Mouse (Mus musculus) common myeloid progenitor, adult 5-6 weeks (primary cell): Measurements from ENCODE around the gene Spaar. TPM values are rescaled to one million over a fixed set of nuclear protein-coding genes. Genes with fewer than 3 reads are reported as not detected.

ENCODE experiments used
- ATAC-seq: replicated peaks from 2 replicates; pipeline ENCODE4 v1.8.0; 2016; ENCODE audit warnings: low read depth, mild to moderate bottlenecking, moderate TSS enrichment, inconsistent platforms; ENCODE audit not compliant: poor library complexity, severe bottlenecking
- total RNA-seq: library from RNA; stranded (forward); fragments of 200-1000, 187-1606 nt; gene quantifications from 2 replicates; pipeline ENCODE4 v1.2.3, GENCODE M21; 2017

Gene Spaar
- not detected in 2 replicates for total RNA-seq

- peak; percentile 64; the same call in 1 of the 2 replicates for ATAC-seq
Measured at GRCm38 (mm10) chr4:43729794-43730550, at the start of gene Spaar. TSS of gene Spaar (plus strand) at chr4:43730034.

DNA sequence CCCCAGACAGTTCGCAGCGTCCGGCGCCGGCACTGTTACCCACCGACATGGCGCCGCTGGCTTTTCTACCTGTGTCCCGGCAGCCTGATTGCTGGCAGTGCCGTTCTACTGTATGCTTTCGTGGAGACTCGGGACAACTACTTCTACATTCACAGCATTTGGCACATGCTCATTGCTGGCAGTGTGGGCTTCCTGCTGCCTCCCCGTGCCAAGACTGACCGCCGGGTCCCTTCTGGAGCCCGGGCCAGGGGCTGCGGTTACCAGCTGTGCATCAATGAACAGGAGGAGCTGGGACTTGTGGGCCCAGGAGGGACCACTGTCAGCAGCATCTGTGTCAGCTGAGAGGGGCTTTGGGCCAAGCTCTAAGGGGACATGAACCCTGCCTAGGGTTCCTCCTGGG is 39.8 kb upstream of the Spaar start:
- ATAC-seq: no peak

DNA sequence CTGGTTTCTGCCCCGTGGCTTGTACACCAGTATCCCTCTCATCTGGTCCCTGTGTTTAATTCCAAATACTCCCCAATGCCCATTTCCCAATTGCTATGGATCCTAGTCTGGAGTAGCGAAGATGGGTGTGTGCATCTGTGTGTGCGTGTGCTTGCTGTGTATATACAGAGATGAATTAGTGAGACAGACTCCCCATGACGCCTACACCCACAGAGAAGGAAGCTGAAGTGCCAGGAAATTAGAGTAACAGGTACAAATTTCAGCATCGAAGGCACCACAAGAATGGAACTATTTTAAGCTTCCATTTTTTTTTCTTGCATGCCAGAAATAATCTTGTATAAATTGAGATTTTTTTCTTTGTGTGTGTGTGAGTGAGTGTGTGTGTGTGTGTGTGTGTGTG is 38.8 kb upstream of the Spaar start:
- no peak for ATAC-seq

DNA sequence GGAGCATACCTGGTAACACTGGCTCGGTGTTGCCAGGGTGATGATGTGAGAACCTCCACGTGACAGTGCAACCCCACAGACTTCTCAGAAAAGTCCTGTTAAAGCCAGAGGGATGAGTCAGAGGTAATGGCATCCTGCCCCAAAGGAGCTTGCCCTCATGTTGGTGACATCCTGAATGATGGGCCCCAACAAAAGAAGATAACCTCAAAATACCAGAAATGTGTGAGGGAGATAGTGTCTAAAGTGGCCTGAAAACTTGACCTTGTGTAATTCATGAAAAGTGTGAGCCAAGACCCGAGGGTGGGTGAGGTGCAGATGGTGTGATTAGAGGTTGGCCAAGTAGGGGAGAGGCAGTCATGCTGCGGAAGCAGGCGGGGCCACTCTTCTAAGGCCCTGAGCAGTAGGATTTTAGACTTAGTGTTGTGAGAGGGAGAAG is 36.0 kb upstream of the Spaar start:
- peak; percentile 76 for ATAC-seq

- peak; percentile 33 for ATAC-seq
Measured at GRCm38 (mm10) chr4:43694439-43695248, 35.2 kb upstream of the Spaar start.

- ATAC-seq: no peak
Measured at GRCm38 (mm10) chr4:43695249-43695671, 34.6 kb upstream of the Spaar start.

DNA sequence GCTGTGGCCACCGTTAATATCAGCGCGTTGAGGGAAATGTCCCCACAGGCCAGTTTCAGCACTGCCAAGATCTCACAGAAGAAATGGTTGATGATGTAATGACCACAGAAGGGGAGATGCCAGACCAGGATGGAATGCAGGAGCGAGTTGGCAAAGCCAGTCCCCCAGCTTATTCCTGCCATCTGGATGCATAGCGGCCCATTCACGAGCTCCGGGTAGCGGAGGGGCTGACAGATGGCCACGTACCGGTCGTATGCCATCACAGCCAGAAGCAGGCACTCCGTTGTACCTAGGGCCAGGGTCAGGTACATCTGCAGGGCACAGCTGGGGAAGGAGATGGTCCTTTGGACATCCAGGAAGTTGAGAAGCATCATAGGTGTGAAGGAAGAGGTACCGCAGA is 33.3 kb upstream of the Spaar start:
- no peak for ATAC-seq

DNA sequence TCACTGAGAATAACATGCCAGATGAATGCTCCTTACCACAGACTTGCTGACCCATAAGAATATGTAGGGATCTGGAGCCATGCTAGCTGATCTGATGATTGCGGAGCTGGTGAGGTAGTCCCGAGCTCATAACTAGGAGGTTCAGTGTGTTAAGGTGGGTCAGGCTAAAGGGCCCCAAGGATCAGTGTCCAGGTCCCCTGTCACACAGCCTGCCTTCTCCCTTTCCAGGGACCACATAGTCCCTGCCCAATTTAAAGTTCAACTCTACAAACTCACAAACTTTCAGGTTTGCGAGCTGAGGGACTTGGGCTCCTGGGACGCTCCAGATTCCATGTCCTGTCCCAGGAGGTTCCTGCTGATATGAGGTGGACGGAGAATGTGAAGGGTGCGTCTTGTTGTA is 29.1 kb upstream of the Spaar start, which contains the start of gene Olfr70:
Olfr70 (minus strand) TSS at position 101 of the 400 bp plus-strand sequence.
- ATAC-seq: no peak

DNA sequence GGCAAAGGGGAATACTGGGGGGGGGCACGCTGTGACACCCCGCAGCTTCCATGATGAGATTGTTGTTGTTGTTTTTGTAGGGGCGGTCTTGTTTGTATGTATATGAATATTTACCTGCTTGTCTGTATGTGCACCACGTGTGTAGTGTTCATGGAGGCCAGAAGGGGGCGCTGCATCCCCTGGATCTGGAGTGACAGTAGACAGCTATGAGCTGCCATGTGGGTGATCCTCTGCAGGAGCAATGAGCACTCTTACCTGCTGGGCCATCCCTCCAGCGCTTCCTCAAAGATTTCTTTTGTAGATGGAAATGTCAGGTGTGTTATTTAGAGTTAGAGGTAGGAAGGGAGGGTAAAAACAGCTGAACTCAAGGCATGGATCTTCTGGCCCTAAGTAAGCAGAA is 26.4 kb upstream of the Spaar start:
- no peak for ATAC-seq

GRCm38 (mm10) chr4:43703851-43704250 is 26.0 kb upstream of the Spaar start:
- no peak for ATAC-seq

GRCm38 (mm10) chr4:43705991-43706390 is 23.8 kb upstream of the Spaar start:
- ATAC-seq: no peak

- 0 out of 2 replicates have a peak, but pooled peaks have one; percentile 36 for ATAC-seq
Measured at GRCm38 (mm10) chr4:43709869-43710268, 20.0 kb upstream of the Spaar start, which contains the start of gene Olfr71. TSS of gene Olfr71 (minus strand) at chr4:43710255.

DNA sequence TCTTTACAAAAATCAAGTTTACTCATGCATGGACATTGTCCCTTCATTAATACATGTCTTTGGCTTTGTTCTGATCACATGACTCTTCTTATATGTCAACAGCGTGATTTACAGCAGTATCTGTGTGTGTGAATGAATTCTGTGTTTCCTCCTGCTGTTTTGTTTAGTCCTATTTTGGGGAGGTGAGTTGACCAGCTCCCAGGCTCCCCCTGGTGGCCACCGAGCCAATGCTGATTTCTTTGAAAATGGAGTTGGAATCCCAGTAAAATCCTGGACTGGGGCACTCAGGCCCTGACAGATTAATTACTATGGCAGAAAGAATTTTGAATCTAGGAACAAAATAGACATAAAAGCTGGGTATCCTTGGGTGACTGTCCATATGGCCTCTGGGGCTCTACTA is 18.0 kb upstream of the Spaar start:
- ATAC-seq: peak; percentile 81

- ATAC-seq: no peak
Measured at GRCm38 (mm10) chr4:43713652-43714219, 16.1 kb upstream of the Spaar start.

DNA sequence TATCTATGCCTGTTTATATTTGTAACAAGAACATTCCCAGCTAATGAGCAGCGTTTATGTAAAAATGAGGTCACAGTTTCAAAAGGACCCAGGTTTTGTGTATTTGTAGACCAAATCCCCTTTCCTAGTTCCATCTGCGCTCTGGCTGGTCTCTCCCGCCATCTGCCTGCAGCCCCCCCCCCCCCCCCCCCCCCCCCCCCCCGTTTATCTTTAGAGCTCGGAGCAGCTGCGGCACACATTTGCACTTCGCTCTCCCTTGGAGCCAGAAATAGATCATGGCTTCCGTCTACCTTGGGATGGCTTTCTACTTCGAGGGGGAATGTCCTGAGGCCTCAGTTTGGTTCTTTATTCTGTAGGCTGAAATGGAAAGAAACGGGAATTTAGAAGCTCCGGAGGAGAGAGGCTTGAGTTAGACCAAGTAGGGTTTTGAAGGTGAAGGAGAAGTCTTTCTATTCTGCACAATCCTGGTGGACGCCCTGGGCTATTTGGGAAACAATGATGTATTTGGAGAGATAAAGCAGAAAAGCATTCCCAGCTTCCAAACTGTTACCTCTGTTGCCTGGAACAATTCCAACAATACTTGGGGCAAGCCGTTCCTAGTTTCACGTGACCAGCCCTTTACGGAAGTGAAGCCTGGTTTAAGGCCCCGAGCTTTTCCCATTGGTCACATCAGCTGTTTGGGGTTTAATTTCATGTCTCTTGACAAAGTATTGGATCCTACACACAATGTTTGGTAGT is 9.2 kb upstream of the Spaar start:
- ATAC-seq: no peak

- ATAC-seq: no peak
Measured at GRCm38 (mm10) chr4:43722191-43722590, 7.6 kb upstream of the Spaar start.

- ATAC-seq: 0 out of 2 replicates have a peak, but pooled peaks have one; percentile 42
Measured at GRCm38 (mm10) chr4:43724764-43725163, 5.1 kb upstream of the Spaar start.

DNA sequence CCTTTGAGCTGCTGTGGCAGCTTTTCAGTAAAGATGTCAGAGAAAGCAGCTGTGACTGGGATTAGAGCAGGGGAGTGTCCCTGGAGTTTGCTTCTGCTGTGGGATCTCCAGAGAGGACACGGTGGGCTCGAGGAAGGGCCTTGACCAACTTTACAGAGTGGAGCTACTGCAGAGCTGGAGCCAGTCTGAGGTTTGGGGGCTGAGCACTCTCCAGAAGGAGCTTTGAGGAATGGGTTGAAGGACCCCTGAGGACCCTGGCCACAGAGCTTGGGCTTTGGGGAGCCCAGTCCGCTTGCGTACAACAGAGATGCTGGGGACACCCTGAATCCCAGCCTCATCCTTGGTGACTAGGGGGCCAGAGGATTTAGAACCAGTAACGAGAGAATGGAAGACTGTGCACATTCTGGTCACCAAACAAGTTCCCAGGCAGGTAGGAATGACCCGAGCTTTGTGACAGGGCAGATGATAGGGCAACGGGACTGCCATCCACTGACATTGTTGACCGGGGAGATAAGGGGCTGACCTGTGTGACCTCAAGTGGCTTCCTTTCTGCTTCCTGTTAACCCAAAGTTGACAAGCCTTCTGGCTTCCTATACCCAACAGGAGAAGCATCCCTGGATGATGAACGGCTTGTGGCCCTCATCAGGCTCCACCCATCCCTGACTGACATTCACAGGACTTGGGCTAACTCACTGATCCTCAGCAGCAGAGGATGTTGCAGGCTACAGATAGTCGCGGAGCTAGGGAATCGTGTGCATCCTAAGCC is 3.4 kb upstream of the Spaar start:
- ATAC-seq: no peak

GRCm38 (mm10) chr4:43726995-43727394 is 2.8 kb upstream of the Spaar start, which contains the start of gene Hrct1:
TSS of gene Hrct1 (plus strand) at chr4:43727188.
- ATAC-seq: no peak
